Mouse (Mus musculus) embryonic fibroblast, embryonic 13.5 days (primary cell): ENCODE measurements around the gene Col12a1.
A peak's percentile ranks its signal among the peaks of the same experiment; 100 is the strongest.

ENCODE experiments used
- CTCF ChIP-seq: IDR thresholded peaks from 2 replicates; pipeline ENCODE4 v1.5.1; 2011; ENCODE audit warnings: mild to moderate bottlenecking, control low read depth, low read length, moderate library complexity, borderline replicate concordance; ENCODE audit not compliant: insufficient read depth
- POLR2A ChIP-seq: IDR thresholded peaks from 2 replicates; pipeline ENCODE4 v1.6.1; 2011; ENCODE audit warnings: low read depth, mild to moderate bottlenecking, control low read depth, low read length, moderate library complexity

GRCm38 (mm10) chr9:79759385-79760005 lies 40.9 kb upstream of the Col12a1 start, which contains the start of gene Cox7a2:
- no peak for TF ChIP-seq CTCF
- peak; percentile 98 for TF ChIP-seq POLR2A
